Mouse (Mus musculus): ENCODE measurements around the gene Adamtsl2. TPM values are rescaled to one million over a fixed set of nuclear protein-coding genes. Genes with fewer than 3 reads are reported as not detected.

Adamtsl2 gene
- polyA plus RNA-seq (2012; rRNA removed) (0.31 and 0.47 TPM in 2 replicates), polyA plus RNA-seq (2014; fragmentation: Nextera tagmentation; extraction: Ambion mirVana) (0.25 and 0.53 TPM in 2 replicates)

DNA sequence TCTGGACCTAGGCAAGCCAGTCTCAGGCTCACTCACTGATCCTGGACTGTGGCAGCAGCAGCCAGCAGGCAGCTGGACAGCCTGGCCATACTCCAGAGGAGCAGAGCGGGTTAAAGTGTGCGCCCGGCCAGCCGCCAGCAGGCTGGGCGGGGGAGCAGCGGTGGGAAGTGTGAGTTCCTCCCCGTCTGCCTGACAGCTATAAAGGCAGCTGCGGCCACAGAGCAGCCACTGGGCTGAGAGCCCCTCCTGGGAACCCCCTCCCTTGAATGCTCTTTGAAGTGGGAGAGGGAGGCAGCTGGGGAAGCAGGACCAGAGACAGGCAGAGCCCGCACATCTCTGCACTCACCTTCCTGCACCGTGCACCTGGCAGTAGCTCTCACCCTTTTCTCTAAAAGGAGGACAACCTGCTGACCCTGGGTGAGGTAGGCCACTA lies at the start of gene Adamtsl2:
TSS of gene Adamtsl2 (plus strand) at position 228 of the 433 bp plus-strand sequence.
- Histone ChIP-seq H3K9me3 (ENCODE audit: control insufficient read depth, low read length) (no peaks in the 10 kb centered on the region), H3K9ac (replicated peaks) (no peak within 1 kb of the TSS), H3K36me3 (replicated peaks; ENCODE audit: control insufficient read depth, insufficient read depth, low read depth) (no peaks in the 10 kb centered on the region), H3K27me3 (ENCODE audit: control insufficient read depth, insufficient read depth, low read length) (peaks cover 4% of the 10 kb centered on the region), H3K27ac (no peak within 1 kb of the TSS), H3K4me1 (replicated peaks; ENCODE audit: control insufficient read depth in 2 of 2, insufficient read depth in 2 of 2, low read length in 1 of 2) (no peaks in the 10 kb centered on the region), H3K4me3 (ENCODE audit: insufficient read depth in 1 of 2, low read depth in 2 of 2, low read length in 2 of 2) (no peak within 1 kb of the TSS), H3K4me2 (ENCODE audit: low read depth) (no peak within 1 kb of the TSS)
- 3% methylated on average over 10 of the region's 10 CpGs for WGBS (ENCODE audit: insufficient replicate concordance)
- ATAC-seq (ENCODE audit: insufficient read depth) (no peak), DNase-seq (ENCODE audit: low read depth in 3 of 3, low spot score in 3 of 3) (no peak)
- TF ChIP-seq CTCF (IDR thresholded peaks at IDR 0.05; ENCODE audit: low read depth): no peak
- TF ChIP-seq EP300 (IDR thresholded peaks at IDR 0.05; ENCODE audit: low read depth): no peak

- no peak for TF ChIP-seq CTCF (IDR thresholded peaks at IDR 0.05; ENCODE audit: low read depth)
- TF ChIP-seq EP300 (IDR thresholded peaks at IDR 0.05; ENCODE audit: low read depth): no peak
- H3K27ac ChIP-seq: no peak overlapping the region
- no peak overlapping the region for H3K4me2 ChIP-seq (ENCODE audit: low read depth)
- DNase-seq (ENCODE audit: low read depth in 3 of 3, low spot score in 3 of 3) (no peak), ATAC-seq (ENCODE audit: insufficient read depth) (no peak)
- 0 out of 4 replicates have a peak, but pooled peaks cover 0 to 2% of the 10 kb centered on the region in 2 experiments for H3K4me1 ChIP-seq (replicated peaks; ENCODE audit: control insufficient read depth in 2 of 2, insufficient read depth in 2 of 2, low read length in 1 of 2)
- no peak overlapping the region for H3K9ac ChIP-seq (replicated peaks)
- no peaks in the 10 kb centered on the region for H3K27me3 ChIP-seq (ENCODE audit: control insufficient read depth, insufficient read depth, low read length)
- H3K4me3 ChIP-seq (ENCODE audit: insufficient read depth in 1 of 2, low read depth in 2 of 2, low read length in 2 of 2): no peak overlapping the region
- WGBS (ENCODE audit: insufficient replicate concordance): 50% methylated on average over 2 of the region's 2 CpGs
- H3K9me3 ChIP-seq (ENCODE audit: control insufficient read depth, low read length): no peaks in the 10 kb centered on the region
- H3K36me3 ChIP-seq (replicated peaks; ENCODE audit: control insufficient read depth, insufficient read depth, low read depth): no peaks in the 10 kb centered on the region
Observed at GRCm38 (mm10) chr2:27032361-27032760, 46.8 kb upstream of the Adamtsl2 start.

DNA sequence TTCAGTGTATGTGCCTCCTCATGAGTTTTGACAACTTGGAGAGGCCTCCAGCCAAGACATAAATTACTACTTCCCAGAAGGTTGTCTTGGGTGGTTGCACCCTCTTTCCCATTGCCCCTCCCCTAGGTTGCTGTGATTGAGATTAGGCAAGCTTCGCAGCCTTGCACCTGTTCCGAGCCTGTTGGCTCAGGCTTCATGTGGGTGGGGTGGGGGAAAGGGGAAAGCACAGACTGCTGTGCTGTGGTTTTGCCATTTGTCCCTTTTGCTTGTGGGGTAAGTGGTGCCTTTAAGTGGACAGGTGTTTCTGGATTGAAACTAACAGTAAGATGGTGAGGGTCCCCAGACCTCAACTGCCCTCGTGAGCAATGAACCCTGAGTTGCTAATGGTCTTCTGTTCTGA lies 43.2 kb upstream of the Adamtsl2 start:
- Histone ChIP-seq H3K4me2 (ENCODE audit: low read depth) (no peak overlapping the region), H3K9me3 (ENCODE audit: control insufficient read depth, low read length) (no peaks in the 10 kb centered on the region), H3K36me3 (replicated peaks; ENCODE audit: control insufficient read depth, insufficient read depth, low read depth) (no peaks in the 10 kb centered on the region), H3K4me3 (ENCODE audit: insufficient read depth in 1 of 2, low read depth in 2 of 2, low read length in 2 of 2) (no peak overlapping the region), H3K27ac (no peak overlapping the region), H3K9ac (replicated peaks) (no peak overlapping the region), H3K27me3 (ENCODE audit: control insufficient read depth, insufficient read depth, low read length) (no peaks in the 10 kb centered on the region), H3K4me1 (replicated peaks; ENCODE audit: control insufficient read depth in 2 of 2, insufficient read depth in 2 of 2, low read length in 1 of 2) (no peaks in the 10 kb centered on the region)
- 33% methylated on average over 3 of the region's 3 CpGs for WGBS (ENCODE audit: insufficient replicate concordance)
- TF ChIP-seq EP300 (IDR thresholded peaks at IDR 0.05; ENCODE audit: low read depth): no peak
- DNase-seq (ENCODE audit: low read depth in 3 of 3, low spot score in 3 of 3) (no peak), ATAC-seq (ENCODE audit: insufficient read depth) (no peak)

GRCm38 (mm10) chr2:27037008-27037407 lies 42.2 kb upstream of the Adamtsl2 start:
- Histone ChIP-seq H3K4me3 (ENCODE audit: insufficient read depth in 1 of 2, low read depth in 2 of 2, low read length in 2 of 2) (no peak overlapping the region), H3K9ac (replicated peaks) (no peak overlapping the region), H3K4me2 (ENCODE audit: low read depth) (no peak overlapping the region), H3K36me3 (replicated peaks; ENCODE audit: control insufficient read depth, insufficient read depth, low read depth) (no peaks in the 10 kb centered on the region), H3K27ac (no peak overlapping the region), H3K9me3 (ENCODE audit: control insufficient read depth, low read length) (no peaks in the 10 kb centered on the region), H3K4me1 (replicated peaks; ENCODE audit: control insufficient read depth in 2 of 2, insufficient read depth in 2 of 2, low read length in 1 of 2) (peaks cover 0 to 2% of the 10 kb centered on the region in 2 experiments; a peak in 1 of 4 replicates), H3K27me3 (ENCODE audit: control insufficient read depth, insufficient read depth, low read length) (no peaks in the 10 kb centered on the region)
- TF ChIP-seq CTCF (IDR thresholded peaks at IDR 0.05; ENCODE audit: low read depth) (no peak), EP300 (IDR thresholded peaks at IDR 0.05; ENCODE audit: low read depth) (no peak)
- WGBS (ENCODE audit: insufficient replicate concordance): 53% methylated on average over 4 of the region's 4 CpGs
- DNase-seq (ENCODE audit: low read depth in 3 of 3, low spot score in 3 of 3) (no peak), ATAC-seq (ENCODE audit: insufficient read depth) (no peak)

- Histone ChIP-seq H3K9ac (replicated peaks) (no peak overlapping the region), H3K27me3 (ENCODE audit: control insufficient read depth, insufficient read depth, low read length) (no peaks in the 10 kb centered on the region), H3K27ac (no peak overlapping the region), H3K4me1 (replicated peaks; ENCODE audit: control insufficient read depth in 2 of 2, insufficient read depth in 2 of 2, low read length in 1 of 2) (peaks cover 0 to 7% of the 10 kb centered on the region in 2 experiments; a peak in 1 of 4 replicates), H3K4me3 (ENCODE audit: insufficient read depth in 1 of 2, low read depth in 2 of 2, low read length in 2 of 2) (no peak overlapping the region), H3K9me3 (ENCODE audit: control insufficient read depth, low read length) (no peaks in the 10 kb centered on the region), H3K4me2 (ENCODE audit: low read depth) (no peak overlapping the region), H3K36me3 (replicated peaks; ENCODE audit: control insufficient read depth, insufficient read depth, low read depth) (no peaks in the 10 kb centered on the region)
- 0% methylated on average over 3 of the region's 3 CpGs for WGBS (ENCODE audit: insufficient replicate concordance)
- TF ChIP-seq EP300 (IDR thresholded peaks at IDR 0.05; ENCODE audit: low read depth) (no peak), CTCF (IDR thresholded peaks at IDR 0.05; ENCODE audit: low read depth) (peak; percentile 93)
- no peak for ATAC-seq (ENCODE audit: insufficient read depth)
- peak; percentile 25 to 44 (median 31) for DNase-seq (ENCODE audit: low read depth in 3 of 3, low spot score in 3 of 3)
Observed at GRCm38 (mm10) chr2:27038596-27038995, 40.6 kb upstream of the Adamtsl2 start.

Data from liver, embryonic 14.5 days (tissue).